Mouse (Mus musculus) kidney, adult 2 months (tissue): ENCODE measurements around the gene Hbq1a. TPM values are rescaled to one million over a fixed set of nuclear protein-coding genes. Genes with fewer than 3 reads are reported as not detected.

ENCODE experiments used
- DNase-seq: peaks from one replicate; pipeline ENCODE4 v3.0.0; 2021
- H3K27ac ChIP-seq: fragments of 200-500 bp; 2 replicates; pipeline ENCODE4 v1.5.1; 2012; ENCODE audit warnings: low read depth, low read length, control low read depth, inconsistent platforms; ENCODE audit not compliant: insufficient read depth
- H3K27me3 ChIP-seq: fragments of 200-500 bp; replicated peaks from 2 replicates; pipeline ENCODE4 v1.6.1; 2012; ENCODE audit warnings: mild to moderate bottlenecking, moderate library complexity, low read length, inconsistent platforms; ENCODE audit not compliant: control insufficient read depth, insufficient read depth
- H3K36me3 ChIP-seq: fragments of 200-500 bp; 2 replicates; pipeline ENCODE4 v1.6.1; 2012; ENCODE audit warnings: mild to moderate bottlenecking, moderate library complexity, low read length, inconsistent platforms; ENCODE audit not compliant: control insufficient read depth, insufficient read depth
- H3K4me1 ChIP-seq: fragments of 200-500 bp; 2 replicates; pipeline ENCODE4 v1.6.1; 2011; ENCODE audit warnings: low read length; ENCODE audit not compliant: control insufficient read depth, insufficient read depth
- H3K4me3 ChIP-seq: fragments of 200-500 bp; 2 replicates; pipeline ENCODE4 v1.5.1; 2011; ENCODE audit warnings: mild to moderate bottlenecking, low read depth, low read length, control low read depth; ENCODE audit not compliant: insufficient read depth
- CTCF ChIP-seq: fragments of 200-500 bp; conservative IDR thresholded peaks from 2 replicates; pipeline ENCODE4 v1.5.1; 2011; ENCODE audit warnings: low read depth, mild to moderate bottlenecking, control low read depth, low read length, moderate library complexity, mixed read lengths; ENCODE audit not compliant: insufficient read depth, insufficient read length
- POLR2A ChIP-seq: fragments of 200-500 bp; IDR thresholded peaks from one replicate; pipeline ENCODE4 v1.6.1; 2011; ENCODE audit warnings: low read depth, low read length, control low read depth
- WGBS: fragments of 180-500 bp; shearing (Covaris S2); methylation state at CpG from one replicate; pipeline ENCODE4 v1.1.7; 2018; 5-methylcytosine and 5-hydroxymethylcytosine counted together
- polyA plus RNA-seq: library from polyadenylated mRNA; depleted of rRNA; stranded (reverse); fragments of >200 nt; gene quantifications from 2 replicates; pipeline ENCODE4 v1.2.3, GENCODE M21; 2012

The Hbq1a gene
- polyA plus RNA-seq, 1 experiment: 0.45 TPM

DNA sequence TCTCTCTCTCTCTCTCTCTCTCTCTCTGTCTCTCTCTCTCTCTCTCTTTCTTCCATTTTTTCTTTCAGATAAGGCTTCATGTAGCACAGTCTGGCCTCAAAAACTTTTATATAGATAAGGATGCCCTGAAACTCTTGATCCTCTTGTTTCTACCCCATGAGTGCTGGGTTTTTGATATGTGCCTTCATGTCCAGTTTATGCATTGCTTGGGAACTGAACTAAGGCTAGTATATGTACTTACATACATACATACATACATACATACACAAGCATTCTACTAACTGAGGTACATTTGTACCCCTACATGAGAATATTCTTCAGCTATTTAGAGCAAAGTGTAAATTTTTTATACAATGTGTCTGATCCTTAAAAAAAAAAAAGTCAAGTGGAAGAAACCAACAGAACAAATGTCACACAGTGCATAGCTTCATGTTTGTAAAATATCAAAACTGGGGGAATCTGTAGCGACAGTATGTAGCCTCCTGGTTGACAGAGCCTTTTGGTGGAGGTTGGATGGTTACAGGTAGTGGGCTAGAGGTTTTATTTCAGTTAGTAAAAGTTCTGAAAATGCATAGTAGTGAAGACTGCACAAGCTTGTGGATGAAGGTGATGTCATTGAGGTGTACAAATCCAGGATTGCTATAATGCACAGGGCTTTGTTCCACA lies 1.9 kb upstream of the Hbq1a start:
- no peak overlapping the region for H3K27ac ChIP-seq
- WGBS: 90% methylated on average over 1 of the region's 1 CpGs
- H3K4me3 ChIP-seq: no peak overlapping the region
- H3K27me3 ChIP-seq: no peaks in the 10 kb centered on the region
- TF ChIP-seq CTCF (no peak), POLR2A (no peak)
- DNase-seq: no peak
- H3K4me1 ChIP-seq: no peaks in the 10 kb centered on the region
- H3K36me3 ChIP-seq: no peaks in the 10 kb centered on the region

DNA sequence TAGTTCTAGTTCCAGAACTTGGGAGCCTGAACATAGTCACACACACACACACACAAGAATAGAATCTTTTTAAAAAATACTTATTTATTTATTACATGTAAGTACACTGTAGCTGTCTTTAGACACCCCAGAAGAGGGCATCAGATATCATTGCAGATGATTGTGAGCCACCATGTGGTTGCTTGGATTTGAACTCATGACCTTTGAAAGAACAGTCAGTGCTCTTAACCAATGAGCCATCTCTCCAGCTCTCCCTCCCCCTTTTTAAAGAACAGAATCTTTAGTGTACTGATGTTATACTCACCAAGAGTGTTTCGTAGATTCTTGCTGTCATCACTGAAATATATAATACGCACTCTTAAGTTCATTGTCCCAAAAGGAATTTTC lies 1.3 kb upstream of the Hbq1a start:
- no peak overlapping the region for H3K27ac ChIP-seq
- H3K4me3 ChIP-seq: no peak overlapping the region
- H3K4me1 ChIP-seq: no peaks in the 10 kb centered on the region
- H3K36me3 ChIP-seq: no peaks in the 10 kb centered on the region
- DNase-seq: no peak
- no peaks in the 10 kb centered on the region for H3K27me3 ChIP-seq
- WGBS: 98% methylated on average over 2 of the region's 2 CpGs
- TF ChIP-seq POLR2A: no peak
- no peak for TF ChIP-seq CTCF

DNA sequence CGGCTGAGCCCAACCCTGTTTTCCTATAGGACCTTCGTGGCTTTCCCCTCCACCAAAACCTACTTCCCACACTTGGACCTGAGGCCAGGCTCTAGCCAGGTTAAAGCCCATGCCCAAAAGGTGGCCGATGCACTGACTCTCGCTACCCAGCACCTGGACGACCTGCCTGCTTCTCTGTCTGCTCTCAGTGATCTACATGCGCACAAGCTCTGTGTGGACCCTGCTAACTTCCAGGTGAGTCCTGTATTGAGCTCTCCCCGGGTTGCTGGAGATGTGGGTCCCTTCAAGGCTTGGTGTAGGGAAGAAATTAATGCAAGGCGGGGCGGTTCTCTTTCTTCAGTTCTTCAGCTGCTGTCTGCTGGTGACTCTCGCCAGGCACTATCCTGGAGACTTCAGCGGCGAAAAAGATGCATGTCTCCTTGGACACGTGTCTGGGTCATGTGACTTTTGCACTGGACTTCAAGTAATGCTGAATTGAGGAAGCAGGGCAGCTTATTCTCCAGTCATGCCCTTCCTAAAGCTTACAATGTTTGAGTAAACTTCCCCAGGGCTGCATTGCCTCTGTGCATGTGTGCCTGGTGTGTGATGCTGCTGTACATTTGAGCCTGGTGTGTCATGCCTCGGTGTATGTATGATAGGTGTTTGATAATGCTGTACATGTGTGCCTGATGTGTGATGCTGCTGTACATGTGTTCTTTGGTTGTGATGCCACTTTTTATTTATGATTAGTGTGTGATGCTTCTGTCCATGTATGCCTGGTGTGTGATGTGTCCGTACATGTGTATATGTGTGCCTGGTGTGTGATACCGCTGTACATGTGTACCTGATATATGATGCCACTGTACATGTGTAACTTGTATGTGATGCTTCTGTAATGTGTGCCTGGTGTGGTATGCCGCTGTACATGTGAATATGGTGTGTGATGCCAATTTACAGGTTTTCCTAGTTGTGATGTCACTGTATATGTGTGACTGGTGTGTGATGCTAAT lies 704 bp downstream of the Hbq1a start:
- TF ChIP-seq CTCF: no peak
- Histone ChIP-seq H3K4me1 (no peaks in the 10 kb centered on the region), H3K27me3 (no peaks in the 10 kb centered on the region), H3K27ac (no peak overlapping the region), H3K36me3 (no peaks in the 10 kb centered on the region), H3K4me3 (no peak overlapping the region)
- DNase-seq: no peak
- WGBS: 52% methylated on average over 15 of the region's 17 CpGs

DNA sequence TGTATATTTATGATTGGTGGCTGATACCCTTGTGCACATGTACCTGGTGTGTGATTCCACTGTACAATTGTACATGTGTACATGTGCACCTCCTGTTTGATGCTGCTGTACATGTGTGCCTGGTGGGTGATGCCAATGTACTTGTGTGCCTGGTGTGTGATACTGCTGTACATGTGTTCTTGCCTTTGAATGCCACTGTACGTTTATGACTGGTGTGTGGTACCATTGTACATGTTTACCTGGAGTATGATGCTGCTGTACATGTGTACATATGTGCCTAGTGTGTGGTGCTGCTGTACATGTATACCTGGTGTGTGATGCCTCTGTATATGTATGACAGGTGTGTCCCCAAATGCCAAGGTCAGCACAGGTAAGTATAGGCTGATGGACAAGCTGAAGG lies 1.6 kb downstream of the Hbq1a start:
- TF ChIP-seq POLR2A (no peak), CTCF (no peak)
- H3K4me3 ChIP-seq: no peak overlapping the region
- no peaks in the 10 kb centered on the region for H3K4me1 ChIP-seq
- 76% methylated on average over 1 of the region's 1 CpGs for WGBS
- no peak overlapping the region for H3K27ac ChIP-seq
- H3K36me3 ChIP-seq: no peaks in the 10 kb centered on the region
- H3K27me3 ChIP-seq: no peaks in the 10 kb centered on the region
- no peak for DNase-seq

DNA sequence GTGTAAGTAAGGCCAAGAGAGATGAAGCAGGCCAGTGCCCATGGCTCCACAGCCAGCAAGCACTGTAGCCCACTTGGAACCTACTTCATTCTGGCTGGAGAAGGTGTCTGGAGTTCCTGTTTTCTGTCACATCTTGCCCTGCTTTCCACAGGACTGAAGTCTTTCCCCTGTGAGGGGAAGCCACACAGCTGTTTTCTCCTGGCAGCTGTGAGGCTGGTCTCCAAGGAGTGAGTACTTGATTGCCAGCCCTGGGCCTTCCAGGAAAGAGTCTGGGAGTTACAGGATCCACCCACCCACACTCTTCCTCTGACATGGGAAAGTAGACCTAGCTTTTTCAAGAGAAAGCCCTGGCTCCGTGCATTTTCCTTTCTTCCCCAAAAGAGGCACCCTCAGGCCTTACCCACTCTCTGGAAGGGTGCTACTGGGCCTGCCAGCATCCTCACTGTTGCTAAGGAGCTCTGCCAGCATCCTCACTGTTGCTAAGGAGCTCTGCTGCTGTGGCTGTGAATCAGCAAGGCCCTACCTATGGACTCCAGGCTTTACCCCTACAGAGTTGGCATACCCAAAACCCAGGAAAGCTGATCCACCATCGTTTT lies 3.1 kb downstream of the Hbq1a start:
- Histone ChIP-seq H3K4me3 (no peak overlapping the region), H3K4me1 (no peaks in the 10 kb centered on the region), H3K27ac (no peak overlapping the region), H3K36me3 (no peaks in the 10 kb centered on the region), H3K27me3 (no peaks in the 10 kb centered on the region)
- 55% methylated on average over 2 of the region's 2 CpGs for WGBS
- TF ChIP-seq CTCF (no peak), POLR2A (no peak)
- no peak for DNase-seq

DNA sequence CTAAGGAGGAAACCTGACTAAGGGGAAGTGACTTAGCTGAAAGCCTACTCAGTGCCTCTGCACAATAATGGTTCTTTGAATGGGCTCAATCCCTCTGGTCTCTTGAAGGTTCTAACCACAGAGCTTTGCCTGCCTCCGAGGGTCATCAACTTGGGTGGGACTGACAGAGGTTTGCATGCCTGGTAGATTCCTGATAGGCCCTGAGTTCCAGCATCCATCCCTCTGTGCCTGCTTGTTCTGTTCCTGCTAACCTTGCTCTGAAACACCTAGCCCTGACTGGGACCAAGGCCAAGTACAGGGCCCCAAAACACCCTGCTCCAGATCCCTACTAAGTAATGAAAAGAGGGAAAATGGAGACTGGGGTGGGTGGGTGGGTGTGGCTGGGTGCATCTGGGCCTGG lies 3.6 kb downstream of the Hbq1a start:
- Histone ChIP-seq H3K4me3 (no peak overlapping the region), H3K27me3 (no peaks in the 10 kb centered on the region), H3K27ac (no peak overlapping the region), H3K4me1 (no peaks in the 10 kb centered on the region), H3K36me3 (no peaks in the 10 kb centered on the region)
- TF ChIP-seq CTCF (no peak), POLR2A (no peak)
- WGBS: 88% methylated on average over 1 of the region's 1 CpGs
- no peak for DNase-seq

DNA sequence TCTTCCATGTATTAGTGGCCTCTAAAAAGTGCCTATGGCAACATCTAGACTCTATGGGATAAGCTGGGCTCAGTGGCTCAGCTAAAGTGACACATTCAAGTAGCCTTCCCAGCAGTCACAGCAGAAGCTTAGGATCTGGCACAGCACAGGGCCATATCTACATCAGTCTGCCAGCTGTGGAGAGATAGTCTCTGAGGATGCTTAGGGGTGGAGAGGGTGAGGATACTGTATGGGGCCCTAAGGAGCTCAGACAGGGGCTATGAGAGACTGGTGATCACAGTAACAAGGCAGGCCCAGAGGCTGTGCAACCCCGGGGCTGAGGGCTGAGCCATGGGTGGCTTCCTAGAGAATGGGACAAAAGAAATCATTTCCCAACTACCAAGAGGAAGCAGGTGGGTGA lies 7.1 kb downstream of the Hbq1a start:
- WGBS: 83% methylated on average over 1 of the region's 1 CpGs

More for the DNA sequence above, 7.1 kb downstream of the Hbq1a start:
- DNase-seq: no peak
- H3K27me3 ChIP-seq: no peaks in the 10 kb centered on the region
- no peak overlapping the region for H3K27ac ChIP-seq
- no peak overlapping the region for H3K4me3 ChIP-seq
- TF ChIP-seq POLR2A (no peak), CTCF (no peak)
- H3K4me1 ChIP-seq: no peaks in the 10 kb centered on the region
- H3K36me3 ChIP-seq: no peaks in the 10 kb centered on the region
